Mouse (Mus musculus) midbrain, embryonic 14.5 days (tissue): ENCODE data around the gene Ets1. TPM values are rescaled to one million over a fixed set of nuclear protein-coding genes. Genes with fewer than 3 reads are reported as not detected.

Experiments used
- ATAC-seq: fragments of 200-750 bp; cut with Nextera tagmentation; 2 replicates; pipeline ENCODE4 v1.8.0; 2017; ENCODE audit warnings: moderate number of reproducible peaks, moderate library complexity; ENCODE audit not compliant: low FRiP score, low TSS enrichment
- DNase-seq: peaks from one replicate; pipeline ENCODE4 v3.0.0-alpha.2; 2015
- H3K27ac ChIP-seq: fragments of 300-500 bp; sonication (generic); replicated peaks from 2 replicates; pipeline ENCODE4 v1.5.1; 2014; ENCODE audit warnings: mild to moderate bottlenecking, low read depth, low read length, moderate library complexity
- H3K27me3 ChIP-seq: fragments of 300-500 bp; sonication (generic); 2 replicates; pipeline ENCODE4 v1.6.1; 2014; ENCODE audit warnings: low read length, control low read depth, mixed read lengths; ENCODE audit not compliant: control insufficient read depth, insufficient read depth
- H3K36me3 ChIP-seq: fragments of 300-500 bp; sonication (generic); 2 replicates; pipeline ENCODE4 v1.6.1; 2014; ENCODE audit warnings: low read length, control low read depth; ENCODE audit not compliant: control insufficient read depth, insufficient read depth
- H3K4me1 ChIP-seq: fragments of 300-500 bp; sonication (generic); 2 replicates; pipeline ENCODE4 v1.6.1; 2014; ENCODE audit warnings: mild to moderate bottlenecking, antibody characterized with exemption, low read length, control low read depth; ENCODE audit not compliant: control insufficient read depth, insufficient read depth
- H3K4me2 ChIP-seq: fragments of 300-500 bp; sonication (generic); 2 replicates; pipeline ENCODE4 v1.6.1; 2014; ENCODE audit warnings: mild to moderate bottlenecking, low read length, moderate library complexity
- H3K4me3 ChIP-seq: fragments of 300-500 bp; sonication (generic); replicated peaks from 2 replicates; pipeline ENCODE4 v1.5.1; 2014; ENCODE audit warnings: low read depth, low read length
- H3K9ac ChIP-seq: fragments of 300-500 bp; sonication (generic); replicated peaks from 2 replicates; pipeline ENCODE4 v1.6.1; 2014; ENCODE audit warnings: mild to moderate bottlenecking, low read length, moderate library complexity
- H3K9me3 ChIP-seq: fragments of 300-500 bp; sonication (generic); 2 replicates; pipeline ENCODE4 v1.6.1; 2016; ENCODE audit warnings: low read length, control low read depth, mixed read lengths; ENCODE audit not compliant: control insufficient read depth
- WGBS: fragments of 180-500 bp; shearing (Covaris S2); extraction: QIAGEN DNeasy Blood & Tissue Kit; methylation state at CpG from one replicate; pipeline ENCODE4 v1.1.7; 2014; 5-methylcytosine and 5-hydroxymethylcytosine counted together
- polyA plus RNA-seq: library from polyadenylated mRNA; unstranded; fragments of >200 nt; fragmentation: Nextera tagmentation; extraction: Ambion mirVana; gene quantifications from 2 replicates; pipeline ENCODE4 v1.2.1, GENCODE M21; 2014

Ets1 gene
- polyA plus RNA-seq, 1 experiment from 2014 or later = 19.6 TPM

DNA sequence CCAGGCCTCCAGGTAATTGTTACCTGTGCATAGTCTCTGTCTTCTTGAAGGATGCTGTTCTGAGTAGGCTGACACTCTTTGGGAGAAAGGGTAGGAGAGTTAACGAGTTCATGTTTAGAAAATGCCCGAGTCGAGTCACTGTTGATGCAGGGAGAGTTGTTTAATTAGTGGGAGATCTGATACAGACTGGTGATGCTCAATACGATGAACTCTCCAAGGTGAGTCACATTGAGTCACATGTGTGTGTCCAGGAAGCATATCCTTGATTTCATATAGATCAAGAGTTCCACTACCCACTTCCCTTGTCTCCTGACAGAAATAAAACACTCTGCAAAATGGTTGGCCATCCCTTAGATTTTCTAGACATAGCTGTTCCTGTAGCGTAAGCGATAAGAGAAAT lies 72.5 kb downstream of the Ets1 start:
- Histone ChIP-seq H3K36me3 (no peaks in the 10 kb centered on the region), H3K9me3 (peaks cover 5% of the 10 kb centered on the region; the same call in 1 of the 2 replicates), H3K27ac (no peak overlapping the region), H3K4me2 (no peak overlapping the region), H3K27me3 (no peaks in the 10 kb centered on the region), H3K4me1 (no peaks in the 10 kb centered on the region), H3K4me3 (no peak overlapping the region), H3K9ac (no peak overlapping the region)
- 85% methylated on average over 6 of the region's 6 CpGs for WGBS
- no peak for ATAC-seq
- no peak for DNase-seq

DNA sequence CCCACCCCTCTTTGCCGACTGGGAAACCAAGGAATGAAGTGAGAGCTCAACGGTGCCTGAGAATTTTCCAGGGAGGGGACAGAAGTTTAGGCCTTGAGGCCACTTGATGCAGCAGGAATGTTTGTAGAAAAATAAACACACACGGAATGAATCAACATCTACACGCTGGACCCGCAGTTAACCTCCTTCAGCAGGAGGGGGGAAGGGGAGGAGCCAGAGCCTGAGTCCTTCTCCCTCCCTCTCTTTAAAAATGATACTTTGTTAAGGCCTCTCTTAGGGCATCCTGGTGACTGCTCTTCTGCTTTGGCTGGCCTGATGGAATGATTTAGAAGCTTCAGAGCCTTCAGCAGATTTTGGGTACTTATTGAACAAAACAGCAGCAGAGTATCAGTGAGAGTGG lies 73.3 kb downstream of the Ets1 start:
- WGBS = 39% methylated on average over 5 of the region's 5 CpGs
- Histone ChIP-seq H3K9me3 (peaks cover 5% of the 10 kb centered on the region; the same call in 1 of the 2 replicates), H3K4me3 (no peak overlapping the region), H3K36me3 (no peaks in the 10 kb centered on the region), H3K9ac (no peak overlapping the region), H3K4me1 (no peaks in the 10 kb centered on the region), H3K27ac (no peak overlapping the region), H3K27me3 (no peaks in the 10 kb centered on the region), H3K4me2 (no peak overlapping the region)
- DNase-seq (no peak), ATAC-seq (no peak)

DNA sequence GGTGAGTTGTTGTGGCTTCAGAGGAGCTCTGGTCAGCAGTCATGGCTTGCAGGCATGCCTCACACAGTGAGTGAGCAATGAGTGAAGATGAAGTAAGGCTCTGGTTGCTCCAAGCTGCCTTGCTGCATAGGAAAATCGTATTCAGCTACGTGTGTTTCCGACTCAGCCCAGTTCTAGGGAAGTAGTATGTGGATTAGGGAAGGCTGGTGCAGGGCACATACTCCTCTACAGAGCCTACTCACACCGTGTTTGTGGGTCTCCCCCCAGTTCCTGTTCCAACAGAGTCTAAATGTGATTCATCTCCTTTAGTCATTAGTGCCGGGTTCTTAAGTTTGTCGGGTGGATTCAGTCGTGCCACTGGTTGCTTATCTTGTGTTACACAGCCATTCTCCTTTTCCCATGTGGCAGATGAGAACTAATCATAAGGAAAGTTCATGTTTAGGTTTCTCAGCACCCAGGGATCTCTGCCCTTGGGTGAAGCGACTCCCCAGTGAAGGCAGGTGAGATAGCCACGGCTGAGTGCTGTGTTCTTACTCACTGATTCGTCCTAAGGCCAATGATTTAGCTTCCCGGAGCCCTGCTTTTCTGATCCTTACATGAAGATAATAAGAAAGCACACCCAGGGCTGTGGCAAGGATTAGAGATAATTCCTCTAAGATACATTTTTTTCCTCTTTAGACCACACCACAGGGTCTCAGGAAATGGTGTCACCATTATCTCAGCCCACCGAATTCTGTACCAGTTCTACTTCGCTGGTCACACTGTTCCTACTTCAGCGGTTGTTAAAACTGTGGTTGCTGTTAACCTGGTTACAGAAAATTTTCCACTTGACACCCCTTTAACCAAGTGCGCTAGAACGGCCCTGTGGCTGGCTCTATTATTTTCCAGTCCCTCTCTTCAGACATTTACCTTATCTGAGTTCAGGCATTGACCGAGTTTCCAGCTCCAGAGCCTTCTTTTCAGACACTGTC lies 74.0 kb downstream of the Ets1 start:
- DNase-seq (no peak), ATAC-seq (no peak)
- peaks cover 5% of the 10 kb centered on the region; the same call in 1 of the 2 replicates for H3K9me3 ChIP-seq
- H3K4me1 ChIP-seq = no peaks in the 10 kb centered on the region
- H3K4me2 ChIP-seq = no peak overlapping the region
- H3K36me3 ChIP-seq = no peaks in the 10 kb centered on the region
- no peak overlapping the region for H3K4me3 ChIP-seq
- WGBS = 90% methylated on average over 17 of the region's 17 CpGs
- H3K9ac ChIP-seq = no peak overlapping the region
- no peak overlapping the region for H3K27ac ChIP-seq
- H3K27me3 ChIP-seq = no peaks in the 10 kb centered on the region; the same call in 1 of the 2 replicates

DNA sequence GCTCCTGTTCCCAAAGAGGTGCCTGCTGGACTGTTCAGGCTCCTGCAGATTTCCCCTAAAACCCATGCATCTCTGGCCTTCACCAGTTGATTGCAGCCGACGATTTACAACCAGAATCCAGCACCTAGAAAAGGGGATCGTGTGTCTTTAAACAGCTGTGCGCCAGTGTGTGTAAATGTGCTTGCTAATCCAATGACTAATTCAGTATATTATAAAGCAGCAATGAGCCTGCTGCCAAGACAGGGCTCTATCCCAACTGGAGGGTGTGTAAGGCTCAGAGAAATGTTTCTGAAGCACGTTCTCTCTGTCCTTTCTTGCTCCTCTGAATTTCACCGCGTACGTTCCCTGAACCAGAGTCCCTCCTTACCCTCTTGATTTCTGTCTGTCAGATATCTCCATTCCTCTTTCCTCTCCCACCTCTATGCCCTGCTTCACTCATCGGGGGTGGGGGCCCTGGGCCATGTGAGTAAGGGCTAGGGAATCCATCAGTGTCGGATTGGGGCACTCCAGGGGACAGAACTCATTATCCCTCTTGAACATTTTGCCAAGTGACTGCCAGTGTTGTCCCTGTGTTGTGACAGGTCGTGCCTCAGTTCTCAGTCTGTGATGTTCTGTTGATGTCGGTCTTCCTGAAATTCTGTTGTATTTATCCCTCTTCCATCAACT lies 75.1 kb downstream of the Ets1 start:
- Histone ChIP-seq H3K27me3 (no peaks in the 10 kb centered on the region; the same call in 1 of the 2 replicates), H3K9ac (no peak overlapping the region), H3K27ac (no peak overlapping the region), H3K4me2 (no peak overlapping the region), H3K4me3 (no peak overlapping the region), H3K36me3 (no peaks in the 10 kb centered on the region), H3K9me3 (peaks cover 5% of the 10 kb centered on the region; the same call in 1 of the 2 replicates), H3K4me1 (0 out of 2 replicates have a peak, but pooled peaks cover 5% of the 10 kb centered on the region)
- ATAC-seq (no peak), DNase-seq (no peak)
- WGBS = 87% methylated on average over 12 of the region's 12 CpGs

DNA sequence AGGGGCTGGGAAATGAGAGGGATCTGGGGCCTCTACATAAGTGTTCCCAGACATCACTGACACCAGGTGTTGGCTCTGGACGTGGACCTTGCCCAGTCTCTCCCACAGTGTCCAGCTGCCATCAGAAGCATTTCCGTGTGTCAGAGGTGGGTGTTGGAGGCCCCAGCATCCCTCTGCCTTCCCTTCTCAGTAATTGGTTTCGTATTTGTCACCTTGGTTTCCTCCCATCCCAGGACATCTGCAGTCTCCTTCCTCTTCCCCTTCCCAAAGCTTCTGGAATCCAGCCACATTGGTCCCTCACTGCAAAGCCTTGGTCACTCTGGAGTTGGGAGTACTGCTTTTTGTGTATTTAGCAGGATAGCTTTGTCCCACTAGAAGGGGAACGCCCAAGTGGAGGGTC lies 75.7 kb downstream of the Ets1 start:
- no peak overlapping the region for H3K9ac ChIP-seq
- 91% methylated on average over 4 of the region's 4 CpGs for WGBS
- H3K27me3 ChIP-seq = no peaks in the 10 kb centered on the region; the same call in 1 of the 2 replicates
- H3K4me1 ChIP-seq = 0 out of 2 replicates have a peak, but pooled peaks cover 5% of the 10 kb centered on the region
- H3K4me2 ChIP-seq = no peak overlapping the region
- DNase-seq (no peak), ATAC-seq (no peak)
- no peaks in the 10 kb centered on the region for H3K36me3 ChIP-seq
- peaks cover 5% of the 10 kb centered on the region; the same call in 1 of the 2 replicates for H3K9me3 ChIP-seq
- H3K4me3 ChIP-seq = no peak overlapping the region
- no peak overlapping the region for H3K27ac ChIP-seq

DNA sequence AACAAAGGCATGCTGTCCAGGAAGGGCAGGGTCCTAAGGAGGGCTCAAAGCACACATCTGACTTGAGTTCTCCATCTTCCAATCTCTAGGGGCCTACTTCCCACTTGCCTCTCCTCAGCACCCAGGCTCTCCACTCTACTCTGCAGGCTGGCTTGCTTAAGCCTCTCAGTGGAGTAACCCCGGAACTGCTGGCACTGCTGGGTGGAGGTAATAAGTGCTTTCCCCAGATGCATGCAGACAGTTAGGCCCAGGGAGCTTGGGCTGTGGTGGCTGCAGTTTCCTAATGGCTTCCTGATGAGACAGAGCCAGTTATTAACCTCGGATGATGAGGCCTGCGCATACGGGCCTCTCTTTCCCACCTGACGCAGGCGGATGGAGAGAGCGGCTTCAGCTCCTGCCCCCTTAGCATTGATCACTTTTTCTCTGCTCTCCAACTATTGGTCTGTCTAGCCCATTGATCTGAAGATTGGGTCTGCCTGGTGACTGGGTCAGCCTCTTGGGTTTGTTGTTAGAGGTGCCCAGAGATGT lies 76.4 kb downstream of the Ets1 start:
- Histone ChIP-seq H3K27ac (no peak overlapping the region), H3K9ac (no peak overlapping the region), H3K36me3 (no peaks in the 10 kb centered on the region), H3K4me2 (no peak overlapping the region), H3K4me1 (0 out of 2 replicates have a peak, but pooled peaks cover 5% of the 10 kb centered on the region), H3K9me3 (peaks cover 5% of the 10 kb centered on the region; the same call in 1 of the 2 replicates), H3K27me3 (no peaks in the 10 kb centered on the region; the same call in 1 of the 2 replicates), H3K4me3 (no peak overlapping the region)
- ATAC-seq (no peak), DNase-seq (no peak)
- WGBS = 93% methylated on average over 7 of the region's 7 CpGs

DNA sequence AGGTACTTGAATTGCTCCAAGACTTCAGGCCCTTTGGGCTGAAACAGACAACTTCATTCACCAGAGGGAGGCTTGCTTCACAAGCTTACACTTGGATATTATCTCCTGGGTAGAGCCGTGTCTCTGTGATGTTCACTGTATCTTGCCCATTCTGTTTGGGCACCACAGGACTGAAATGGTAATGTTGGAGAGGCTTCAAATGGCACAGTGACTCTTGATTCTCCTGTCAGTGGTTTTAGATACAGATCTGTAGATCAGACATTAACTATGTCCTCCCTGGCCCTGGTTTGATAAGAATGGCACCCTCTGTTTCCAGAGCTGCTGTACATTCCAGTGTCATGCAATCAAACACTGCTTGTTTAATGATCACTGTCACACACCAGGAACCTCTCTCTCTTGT lies 77.1 kb downstream of the Ets1 start:
- Histone ChIP-seq H3K4me3 (no peak overlapping the region), H3K9ac (no peak overlapping the region), H3K27ac (no peak overlapping the region), H3K36me3 (no peaks in the 10 kb centered on the region), H3K9me3 (peaks cover 5% of the 10 kb centered on the region; the same call in 1 of the 2 replicates), H3K27me3 (no peaks in the 10 kb centered on the region; the same call in 1 of the 2 replicates), H3K4me2 (no peak overlapping the region), H3K4me1 (0 out of 2 replicates have a peak, but pooled peaks cover 5% of the 10 kb centered on the region)
- DNase-seq (no peak), ATAC-seq (no peak)
- WGBS = 97% methylated on average over 1 of the region's 1 CpGs

DNA sequence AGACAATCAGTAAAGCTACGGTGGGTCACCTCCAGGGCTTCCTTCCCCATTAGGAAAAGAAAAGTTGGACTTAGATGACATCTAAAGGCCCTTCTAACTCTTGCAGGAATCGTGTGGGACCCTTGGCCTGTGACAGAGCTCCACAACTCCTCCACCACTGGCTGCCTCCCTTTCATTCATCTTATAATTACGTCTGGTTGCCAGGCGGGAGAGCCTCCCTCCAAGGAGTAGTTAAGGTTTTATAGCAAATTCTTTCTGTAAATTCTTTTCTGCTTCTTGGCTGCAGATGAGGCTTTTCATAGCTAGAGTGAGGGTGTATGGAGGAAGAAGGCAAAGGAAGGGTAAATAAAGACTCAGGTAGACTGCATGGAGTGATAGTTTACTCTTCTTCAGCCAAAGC lies 77.8 kb downstream of the Ets1 start:
- ATAC-seq (no peak), DNase-seq (no peak)
- H3K36me3 ChIP-seq = no peaks in the 10 kb centered on the region
- 0 out of 2 replicates have a peak, but pooled peaks cover 5% of the 10 kb centered on the region for H3K4me1 ChIP-seq
- no peaks in the 10 kb centered on the region; the same call in 1 of the 2 replicates for H3K27me3 ChIP-seq
- peaks cover 5% of the 10 kb centered on the region; the same call in 1 of the 2 replicates for H3K9me3 ChIP-seq
- WGBS = 78% methylated on average over 4 of the region's 4 CpGs
- H3K27ac ChIP-seq = no peak overlapping the region
- H3K4me2 ChIP-seq = no peak overlapping the region
- H3K9ac ChIP-seq = no peak overlapping the region
- no peak overlapping the region for H3K4me3 ChIP-seq
